Mouse (Mus musculus) cortical plate, adult 2 months (tissue): Measurements from ENCODE around the gene Akap6.

ENCODE experiments used
- CTCF ChIP-seq: fragments of 200-500 bp; IDR thresholded peaks from 2 replicates; pipeline ENCODE4 v1.5.1; 2011; ENCODE audit warnings: mild to moderate bottlenecking, control low read depth, low read length; ENCODE audit not compliant: insufficient read depth; ENCODE audit errors: extremely low read depth
- POLR2A ChIP-seq: fragments of 200-500 bp; IDR thresholded peaks from 2 replicates; pipeline ENCODE4 v1.6.1; 2011; ENCODE audit warnings: mild to moderate bottlenecking, low read length, control low read depth; ENCODE audit not compliant: insufficient read depth; ENCODE audit errors: extremely low read depth

GRCm38 (mm10) chr12:53032762-53033161 lies 333.6 kb downstream of the Akap6 start:
- TF ChIP-seq POLR2A = no peak
- no peak for TF ChIP-seq CTCF
